Mouse (Mus musculus) heart, postnatal 0 days (tissue): ENCODE results near the gene Runx1. TPM values are rescaled to one million over a fixed set of nuclear protein-coding genes. Genes with fewer than 3 reads are reported as not detected.

Source experiments
- ATAC-seq: fragments of 200-750 bp; cut with Nextera tagmentation; 2 replicates; pipeline ENCODE4 v1.8.0; 2017; ENCODE audit warnings: low read depth, moderate number of reproducible peaks, moderate library complexity; ENCODE audit not compliant: insufficient read depth
- DNase-seq: peaks from one replicate; pipeline ENCODE4 v3.0.0-alpha.2; 2016; ENCODE audit warnings: low spot score
- H3K27ac ChIP-seq: fragments of 300-500 bp; sonication (generic); 2 replicates; pipeline ENCODE4 v1.5.1; 2014; ENCODE audit warnings: low read depth, mild to moderate bottlenecking
- H3K27me3 ChIP-seq: fragments of 300-500 bp; sonication (generic); 2 replicates; pipeline ENCODE4 v1.6.1; 2014; ENCODE audit warnings: low read length, mixed read lengths; ENCODE audit not compliant: control insufficient read depth, insufficient read depth
- H3K36me3 ChIP-seq: fragments of 300-500 bp; sonication (generic); replicated peaks from 2 replicates; pipeline ENCODE4 v1.6.1; 2014; ENCODE audit warnings: low read length, mixed read lengths; ENCODE audit not compliant: control insufficient read depth, insufficient read depth
- H3K4me1 ChIP-seq: fragments of 300-500 bp; sonication (generic); 2 replicates; pipeline ENCODE4 v1.6.1; 2014; ENCODE audit warnings: antibody characterized with exemption; ENCODE audit not compliant: control insufficient read depth, insufficient read depth
- H3K4me2 ChIP-seq: fragments of 300-500 bp; sonication (generic); 2 replicates; pipeline ENCODE4 v1.6.1; 2014; ENCODE audit warnings: low read depth, mild to moderate bottlenecking, low read length, moderate library complexity
- H3K4me3 ChIP-seq: fragments of 300-500 bp; sonication (generic); 2 replicates; pipeline ENCODE4 v1.5.1; 2014; ENCODE audit warnings: low read depth, low read length
- H3K9ac ChIP-seq: fragments of 300-500 bp; sonication (generic); replicated peaks from 2 replicates; pipeline ENCODE4 v1.6.1; 2014; ENCODE audit warnings: low read depth, low read length, mixed read lengths
- H3K9me3 ChIP-seq: fragments of 300-500 bp; sonication (generic); replicated peaks from 2 replicates; pipeline ENCODE4 v1.6.1; 2016; ENCODE audit warnings: low read length; ENCODE audit not compliant: control insufficient read depth
- CTCF ChIP-seq: IDR thresholded peaks from 2 replicates; pipeline ENCODE4 v1.5.1; 2016; ENCODE audit warnings: antibody characterized with exemption, control low read depth, low read depth
- EP300 ChIP-seq: IDR thresholded peaks from 2 replicates; pipeline ENCODE4 v1.6.1; 2016; ENCODE audit warnings: antibody characterized with exemption, low read depth
- WGBS: fragments of 180-500 bp; shearing (Covaris S2); extraction: QIAGEN DNeasy Blood & Tissue Kit; methylation state at CpG from one replicate; pipeline ENCODE4 v1.1.7; 2014; 5-methylcytosine and 5-hydroxymethylcytosine counted together
- polyA plus RNA-seq: library from polyadenylated mRNA; unstranded; fragments of >200 nt; fragmentation: Nextera tagmentation; extraction: Ambion mirVana; gene quantifications from 2 replicates; pipeline ENCODE4 v1.2.1, GENCODE M21; 2015
- total RNA-seq: library from RNA; depleted of rRNA; stranded (reverse); fragments of >200 nt; gene quantifications from 2 replicates; pipeline ENCODE4 v1.2.3, GENCODE M21; 2014; ENCODE audit warnings: low replicate concordance

Gene Runx1
- total and polyA plus RNA-seq, 2 experiments from 2014 or later: 0.33 to 1.3 TPM

DNA sequence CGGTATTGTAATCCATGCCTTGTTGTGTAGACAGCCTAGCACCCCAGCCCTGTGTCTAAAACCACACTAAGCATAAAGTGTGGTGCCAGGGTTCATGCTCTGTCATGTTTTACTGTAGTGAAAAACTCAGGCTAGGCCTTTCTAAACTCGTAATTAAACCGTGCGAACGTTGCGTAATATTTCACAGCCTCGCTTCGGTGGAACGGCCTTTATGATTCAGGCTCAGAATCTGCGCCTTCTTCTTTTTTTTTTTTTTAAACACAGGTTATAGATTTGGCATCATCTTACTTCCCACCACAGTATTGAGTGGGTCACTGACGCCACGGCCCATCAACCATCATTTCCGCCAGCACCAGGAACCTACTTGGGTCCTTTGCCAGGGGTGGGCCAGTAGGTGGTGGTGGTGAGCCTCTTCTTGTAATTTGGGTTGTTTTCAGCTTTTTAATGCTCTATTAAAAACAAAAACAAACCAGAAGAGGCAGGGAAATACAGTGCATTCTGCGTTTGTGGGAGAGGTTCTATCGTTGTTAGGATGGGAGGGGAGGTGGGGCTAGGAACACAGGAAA, 210.6 kb downstream of the Runx1 start:
- Histone ChIP-seq H3K4me2 (no peak overlapping the region), H3K4me3 (no peak overlapping the region), H3K9me3 (peaks cover 9% of the 10 kb centered on the region; the same call in 1 of the 2 replicates), H3K27ac (no peak overlapping the region), H3K27me3 (no peaks in the 10 kb centered on the region), H3K36me3 (no peaks in the 10 kb centered on the region), H3K9ac (no peak overlapping the region), H3K4me1 (no peaks in the 10 kb centered on the region)
- no peak for ATAC-seq
- TF ChIP-seq EP300 (no peak), CTCF (no peak)
- WGBS: 87% methylated on average over 15 of the region's 15 CpGs
- no peak for DNase-seq

DNA sequence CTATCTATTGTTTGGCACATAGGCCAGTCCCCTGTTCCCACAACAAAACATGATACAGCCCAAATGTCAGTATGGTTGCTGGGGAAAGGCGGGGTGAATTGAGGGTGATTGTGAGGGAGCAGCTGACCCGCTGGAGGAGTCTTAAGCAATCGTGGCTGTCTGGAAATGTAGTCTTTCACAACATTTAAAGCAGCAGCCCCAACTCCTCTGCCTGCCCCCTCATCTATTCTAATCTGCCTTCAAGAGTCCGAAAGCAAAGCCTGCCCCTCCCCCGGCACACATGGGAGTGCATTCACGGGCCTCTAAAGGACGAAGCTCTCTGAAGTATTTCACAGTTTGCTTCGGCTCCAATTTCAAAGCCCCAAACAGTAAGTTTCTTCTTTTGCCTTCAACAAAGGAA, 213.4 kb downstream of the Runx1 start:
- no peak for TF ChIP-seq EP300
- no peak for TF ChIP-seq CTCF
- Histone ChIP-seq H3K9ac (no peak overlapping the region), H3K36me3 (no peaks in the 10 kb centered on the region), H3K27ac (no peak overlapping the region), H3K27me3 (no peaks in the 10 kb centered on the region), H3K9me3 (peaks cover 4% of the 10 kb centered on the region; the same call in 1 of the 2 replicates), H3K4me3 (no peak overlapping the region), H3K4me2 (no peak overlapping the region), H3K4me1 (no peaks in the 10 kb centered on the region)
- 59% methylated on average over 8 of the region's 8 CpGs for WGBS
- no peak for DNase-seq
- no peak for ATAC-seq

DNA sequence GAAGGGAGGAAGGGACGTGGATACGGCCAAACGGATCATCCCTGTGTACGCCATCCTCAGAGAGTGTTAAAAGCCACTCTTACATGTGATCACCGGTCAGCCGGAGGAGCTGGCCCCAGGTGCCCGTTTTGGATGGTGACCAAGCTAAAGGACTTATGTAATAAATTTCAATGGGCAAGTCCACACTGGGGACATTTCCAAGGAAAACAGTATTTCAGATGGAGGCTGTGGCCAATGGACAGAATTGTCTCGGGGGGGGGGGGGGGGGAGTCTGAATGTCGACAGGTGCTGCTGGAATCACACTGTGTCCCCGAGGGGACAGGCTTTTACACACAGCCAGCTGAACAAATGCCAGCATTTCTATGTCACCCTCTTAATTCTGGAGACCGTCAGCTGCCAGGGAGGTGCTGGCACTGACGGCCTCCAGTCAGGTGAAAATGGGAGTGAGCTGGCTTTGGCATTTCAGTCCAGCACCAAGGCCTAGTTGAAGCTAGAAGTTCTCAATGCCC, 214.3 kb downstream of the Runx1 start:
- Histone ChIP-seq H3K4me2 (no peak overlapping the region), H3K27ac (no peak overlapping the region), H3K9me3 (no peaks in the 10 kb centered on the region), H3K9ac (no peak overlapping the region), H3K4me3 (no peak overlapping the region), H3K27me3 (peaks cover 5% of the 10 kb centered on the region), H3K4me1 (no peaks in the 10 kb centered on the region), H3K36me3 (no peaks in the 10 kb centered on the region)
- DNase-seq (peak; percentile 16), ATAC-seq (peak; percentile 58)
- 50% methylated on average over 12 of the region's 12 CpGs for WGBS
- TF ChIP-seq CTCF (no peak), EP300 (no peak)

DNA sequence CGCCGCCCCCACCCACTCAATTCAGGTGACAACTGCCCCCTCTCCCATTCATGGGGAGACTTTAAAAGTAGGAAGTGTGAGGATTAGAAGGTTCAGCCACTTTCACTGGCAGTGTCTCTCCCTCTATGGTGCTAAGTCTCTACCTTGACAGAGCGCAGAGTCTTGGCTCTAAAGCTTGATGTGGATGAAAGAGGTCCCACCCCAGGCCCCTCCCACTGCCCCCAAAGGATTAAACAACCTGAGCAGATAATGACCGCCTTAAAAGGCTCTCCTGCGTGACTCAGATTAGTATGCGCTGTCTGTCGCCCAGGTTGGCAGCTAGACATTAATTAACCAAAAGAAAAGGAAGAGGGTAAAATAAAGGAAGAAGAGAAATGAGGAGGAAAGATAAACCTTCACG, 215.5 kb downstream of the Runx1 start:
- Histone ChIP-seq H3K27me3 (peaks cover 17% of the 10 kb centered on the region), H3K4me3 (no peak overlapping the region), H3K27ac (no peak overlapping the region), H3K36me3 (no peaks in the 10 kb centered on the region), H3K9ac (no peak overlapping the region), H3K4me2 (no peak overlapping the region), H3K4me1 (peaks cover 4% of the 10 kb centered on the region), H3K9me3 (no peaks in the 10 kb centered on the region)
- DNase-seq: no peak
- ATAC-seq: no peak
- TF ChIP-seq CTCF: no peak
- whole genome bisulfite sequencing: 65% methylated on average over 8 of the region's 8 CpGs

DNA sequence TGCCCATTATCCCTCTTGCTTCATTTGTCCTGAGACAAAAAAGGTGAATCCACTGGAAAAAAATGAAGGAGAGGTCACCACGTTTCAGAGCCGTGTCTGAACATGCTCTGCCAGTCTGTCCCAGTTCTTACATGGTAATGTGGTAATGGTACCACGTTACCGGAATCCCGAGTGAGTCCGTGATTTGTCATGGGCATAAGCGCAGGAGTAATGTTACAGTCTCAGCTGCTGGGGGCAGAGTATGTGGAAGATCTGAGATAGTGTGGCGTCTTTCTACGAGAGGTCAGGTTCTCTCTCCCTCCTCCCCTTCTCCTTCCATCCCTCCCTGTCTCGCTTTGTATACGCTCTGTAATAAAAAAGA, 216.3 kb downstream of the Runx1 start:
- Histone ChIP-seq H3K4me2 (no peak overlapping the region), H3K4me1 (peaks cover 6% of the 10 kb centered on the region), H3K36me3 (no peaks in the 10 kb centered on the region), H3K27ac (no peak overlapping the region), H3K9me3 (no peaks in the 10 kb centered on the region), H3K27me3 (peaks cover 21% of the 10 kb centered on the region), H3K9ac (no peak overlapping the region), H3K4me3 (no peak overlapping the region)
- 73% methylated on average over 11 of the region's 11 CpGs for WGBS
- TF ChIP-seq EP300 (no peak), CTCF (no peak)
- no peak for ATAC-seq
- no peak for DNase-seq

DNA sequence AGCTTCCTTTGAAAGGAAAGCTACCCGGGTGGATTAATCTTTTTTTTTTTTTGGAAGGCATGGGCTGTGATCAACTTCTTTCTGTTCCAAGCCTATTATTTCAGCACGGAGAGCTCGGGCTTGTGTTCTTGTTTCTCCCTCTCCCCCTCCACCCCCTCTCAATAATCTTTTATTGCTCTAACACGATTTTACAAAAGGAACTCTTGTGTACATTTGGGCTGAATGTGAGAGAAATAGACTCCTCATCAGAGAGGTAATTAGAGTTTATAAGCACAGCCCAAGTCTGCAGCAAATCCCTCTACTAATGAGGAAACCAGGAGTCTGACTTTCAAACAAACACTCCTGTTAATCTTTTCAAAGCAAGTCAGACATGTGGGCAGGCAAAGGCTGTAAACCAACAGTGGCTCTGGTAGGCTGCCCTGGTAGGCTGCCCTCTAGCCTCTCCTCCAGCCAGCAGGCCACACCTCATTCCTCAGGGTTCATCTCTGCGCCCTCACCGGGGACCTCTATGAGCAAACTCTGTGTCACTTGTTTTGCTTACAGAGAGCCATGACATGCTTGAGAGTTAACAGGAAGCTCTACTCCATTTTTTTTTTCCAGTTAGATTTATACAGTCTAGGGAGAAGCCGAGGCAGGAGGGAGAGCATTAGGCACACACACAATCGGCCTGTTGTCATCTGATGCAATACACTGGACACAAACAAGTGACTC, 216.8 kb downstream of the Runx1 start:
- TF ChIP-seq CTCF (no peak), EP300 (no peak)
- Histone ChIP-seq H3K4me2 (no peak overlapping the region), H3K27ac (no peak overlapping the region), H3K9me3 (no peaks in the 10 kb centered on the region), H3K4me1 (peaks cover 6% of the 10 kb centered on the region), H3K4me3 (no peak overlapping the region), H3K27me3 (peaks cover 26% of the 10 kb centered on the region), H3K9ac (no peak overlapping the region), H3K36me3 (no peaks in the 10 kb centered on the region)
- ATAC-seq (no peak), DNase-seq (no peak)
- WGBS: 44% methylated on average over 8 of the region's 8 CpGs
